23 mouse cellular contexts compared by ENCODE assay signal in genomic region chr1:39525763-39526162, GRCm38 (mm10). TPM values are rescaled to one million over a fixed set of nuclear protein-coding genes. Genes with fewer than 3 reads are reported as not detected.
DNase-seq lines count a peak whose midpoint lies in the region; ATAC-seq lines count a peak whose summit lies in the region.
"Had no signal": no experiment of that assay in that cellular context is flagged by ENCODE, and none has a peak within 500 bp of the region (broad histone marks: within the 10 kb centered on the region; RNA-seq: fewer than 3 reads in every experiment).

No protein-coding gene starts in this region.

- H3K27me3 ChIP-seq in kidney, embryonic 16.5 days (ENCODE audit: insufficient read depth, low read length): no peaks in the 10 kb centered on the region
- H3K27me3 ChIP-seq: embryonic facial prominence, embryonic 13.5 days; heart, embryonic 15.5 days; kidney, embryonic 15.5 days; liver, embryonic 15.5 days; megakaryocyte, embryonic 14.5 days; neural tube, embryonic 15.5 days had no signal

- no peaks in the 10 kb centered on the region for H3K36me3 ChIP-seq in kidney, embryonic 16.5 days (ENCODE audit: insufficient read depth, low read length)
- H3K36me3 ChIP-seq: embryonic facial prominence, embryonic 13.5 days; heart, embryonic 15.5 days; kidney, embryonic 15.5 days; liver, embryonic 15.5 days; neural tube, embryonic 15.5 days had no signal

- no peaks in the 10 kb centered on the region for H3K9me3 ChIP-seq in kidney, embryonic 16.5 days (ENCODE audit: low read length)
- H3K9me3 ChIP-seq: embryonic facial prominence, embryonic 13.5 days; heart, embryonic 15.5 days; kidney, embryonic 15.5 days; liver, embryonic 15.5 days; megakaryocyte, embryonic 14.5 days; neural tube, embryonic 15.5 days had no signal

- H3K9ac ChIP-seq in kidney, embryonic 16.5 days (replicated peaks; ENCODE audit: low read length): no peak overlapping the region
- H3K9ac ChIP-seq: embryonic facial prominence, embryonic 13.5 days; forebrain, postnatal 0 days; heart, embryonic 15.5 days; kidney, embryonic 15.5 days; liver, embryonic 15.5 days; neural tube, embryonic 15.5 days had no signal

- no peak overlapping the region for H3K4me3 ChIP-seq in kidney, embryonic 16.5 days (ENCODE audit: low read length)
- H3K4me3 ChIP-seq: embryonic facial prominence, embryonic 13.5 days; heart, embryonic 15.5 days; kidney, embryonic 15.5 days; liver, embryonic 15.5 days; myocyte; neural tube, embryonic 15.5 days had no signal

- ATAC-seq in hematopoietic stem cell, adult 5-6 weeks (replicated peaks in 1 of 2; ENCODE audit: insufficient read depth in 1 of 2, low FRiP score in 2 of 2, low TSS enrichment in 1 of 2, low read depth in 1 of 2, poor library complexity in 2 of 2, severe bottlenecking in 2 of 2): peak; percentile 91
- no peak for ATAC-seq in kidney, embryonic 16.5 days (ENCODE audit: low FRiP score, low TSS enrichment)
- ATAC-seq: activated CD4-positive, CD25-positive, alpha-beta regulatory T cell, adult 4 months; CD4-positive, CD25-positive, alpha-beta regulatory T cell, adult 4 months; forebrain, postnatal 0 days; hindbrain, embryonic 16.5 days; intestine, postnatal 0 days had no signal

- no peak overlapping the region for H3K27ac ChIP-seq in kidney, embryonic 16.5 days (ENCODE audit: low read length)
- H3K27ac ChIP-seq: embryonic facial prominence, embryonic 13.5 days; heart, embryonic 15.5 days; kidney, embryonic 15.5 days; liver, embryonic 15.5 days; neural tube, embryonic 15.5 days had no signal

- 60% methylated on average over 7 of the region's 7 CpGs for WGBS in kidney, embryonic 16.5 days

- no peaks in the 10 kb centered on the region for H3K4me1 ChIP-seq in kidney, embryonic 16.5 days (ENCODE audit: insufficient read depth, low read length)
- H3K4me1 ChIP-seq: heart, embryonic 15.5 days; neural tube, embryonic 15.5 days had no signal

- DNase-seq in lung, adult 18-20 months: peak; percentile 43 to 48
- DNase-seq in lung, postnatal 14 days: no peak
- peak; percentile 60 for DNase-seq in Muller cell, postnatal 12 days (ENCODE audit: inconsistent ontology term)
- DNase-seq in skeletal muscle tissue, adult 2 months (ENCODE audit: low read depth, low spot score): peak; percentile 25
- no peak for DNase-seq in spleen, postnatal 4 days (ENCODE audit: low spot score in 2 of 2)
- DNase-seq: adrenal gland, postnatal 36 days; cerebellum, adult 2 months; forebrain, postnatal 0 days; midbrain, embryonic 14.5 days; right cerebral cortex, postnatal 25 days had no signal

- no peak overlapping the region for H3K4me2 ChIP-seq in kidney, embryonic 16.5 days (replicated peaks; ENCODE audit: low read depth, low read length)
- H3K4me2 ChIP-seq: embryonic facial prominence, embryonic 13.5 days; heart, embryonic 15.5 days; kidney, embryonic 15.5 days; liver, embryonic 15.5 days; neural tube, embryonic 15.5 days had no signal

RNA-seq across cellular contexts. Expression of gene Cnot11, which starts 9.0 kb away (rescaled TPM):
- total RNA-seq in hematopoietic stem cell, adult 5-6 weeks (2017): 35.9 and 46.1 TPM in 2 replicates
- 14.6 and 15.6 TPM in 2 replicates for polyA plus RNA-seq in kidney, embryonic 16.5 days (2015; fragmentation: Nextera tagmentation; extraction: Ambion mirVana)

RNA-seq across cellular contexts. Expression of gene Tbc1d8, which starts 47.2 kb away (rescaled TPM):
- 8.6 and 14.8 TPM in 2 replicates for total RNA-seq in hematopoietic stem cell, adult 5-6 weeks (2017)
- 10.1 and 10.3 TPM in 2 replicates for polyA plus RNA-seq in kidney, embryonic 16.5 days (2015; fragmentation: Nextera tagmentation; extraction: Ambion mirVana)

RNA-seq across cellular contexts. Expression of gene Rnf149, which starts 51.4 kb away (rescaled TPM):
- total RNA-seq in hematopoietic stem cell, adult 5-6 weeks (2017): 53.5 and 60.2 TPM in 2 replicates
- polyA plus RNA-seq in kidney, embryonic 16.5 days (2015; fragmentation: Nextera tagmentation; extraction: Ambion mirVana): 25.8 and 32.6 TPM in 2 replicates

Comparison
In these comparisons a context has a peak if more than half of its experiments do, and no peak if none do; other contexts are left out.
1. DNase-seq: peak in lung, adult 18-20 months (2 of 2), Muller cell, postnatal 12 days (single experiment) and skeletal muscle tissue, adult 2 months (single experiment); none in lung, postnatal 14 days (single experiment) and spleen, postnatal 4 days (0 of 2).